Mouse (Mus musculus) embryonic fibroblast, embryonic 13.5 days (primary cell): ENCODE measurements around the gene Hapln1.

Source experiments
- CTCF ChIP-seq: IDR thresholded peaks from 2 replicates; pipeline ENCODE4 v1.5.1; 2011; ENCODE audit warnings: mild to moderate bottlenecking, control low read depth, low read length, moderate library complexity, borderline replicate concordance; ENCODE audit not compliant: insufficient read depth
- POLR2A ChIP-seq: IDR thresholded peaks from 2 replicates; pipeline ENCODE4 v1.6.1; 2011; ENCODE audit warnings: low read depth, mild to moderate bottlenecking, control low read depth, low read length, moderate library complexity

- TF ChIP-seq CTCF (no peak), POLR2A (no peak)
Observed at GRCm38 (mm10) chr13:89549507-89549906, 9.9 kb downstream of the Hapln1 start.
